Mouse (Mus musculus) layer of hippocampus, adult 9-11 months (tissue): ENCODE data around the gene L3mbtl1.
"Not testable (repeated sequence)": the region's sequence is repeated elsewhere in the genome, so short reads cannot be mapped to it uniquely, and the experiment has no call there.

Experiments used
- DNase-seq: peaks from one replicate; pipeline ENCODE4 v3.0.0; 2022

Gene L3mbtl1

GRCm38 (mm10) chr2:162943148-162943846 is at the start of gene L3mbtl1:
Gene L3mbtl1 (plus strand): TSS chr2:162943472.
- peak; percentile 36 for DNase-seq

- DNase-seq = not testable (repeated sequence)
Observed at GRCm38 (mm10) chr2:162899256-162899655, 44.0 kb upstream of the L3mbtl1 start.

- DNase-seq = no peak
Observed at GRCm38 (mm10) chr2:162899880-162900589, 43.2 kb upstream of the L3mbtl1 start.

- DNase-seq = no peak
Observed at GRCm38 (mm10) chr2:162900590-162900916, 42.7 kb upstream of the L3mbtl1 start.

- DNase-seq = no peak
Observed at GRCm38 (mm10) chr2:162905902-162906301, 37.4 kb upstream of the L3mbtl1 start.

- DNase-seq = no peak
Observed at GRCm38 (mm10) chr2:162908052-162908491, 35.2 kb upstream of the L3mbtl1 start.

GRCm38 (mm10) chr2:162914040-162914439 is 29.2 kb upstream of the L3mbtl1 start:
- DNase-seq = no peak

GRCm38 (mm10) chr2:162914519-162914918 is 28.8 kb upstream of the L3mbtl1 start:
- DNase-seq = no peak

DNA sequence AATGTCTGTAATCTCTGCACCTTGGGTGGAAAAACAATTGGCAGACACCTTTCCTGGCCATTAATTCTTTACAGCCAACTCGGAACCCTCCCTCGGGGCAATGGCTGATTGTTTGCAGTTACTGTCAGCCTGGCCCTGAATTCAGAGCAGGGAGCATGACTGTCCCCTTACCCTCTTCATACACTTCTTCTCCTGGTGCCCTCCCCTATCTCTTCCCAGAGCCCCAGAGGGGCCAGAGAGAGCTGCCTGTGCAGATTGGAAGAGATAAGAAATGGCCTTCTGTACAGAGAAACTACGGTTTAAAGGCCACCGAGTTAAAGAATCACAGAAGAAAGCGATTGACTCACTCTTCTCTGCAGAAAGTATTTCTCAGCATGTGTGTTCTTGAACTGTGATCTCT is 23.3 kb upstream of the L3mbtl1 start:
- no peak for DNase-seq

GRCm38 (mm10) chr2:162922183-162922582 is 21.1 kb upstream of the L3mbtl1 start:
- no peak for DNase-seq

GRCm38 (mm10) chr2:162922834-162923233 is 20.4 kb upstream of the L3mbtl1 start:
- DNase-seq = peak; percentile 57

DNA sequence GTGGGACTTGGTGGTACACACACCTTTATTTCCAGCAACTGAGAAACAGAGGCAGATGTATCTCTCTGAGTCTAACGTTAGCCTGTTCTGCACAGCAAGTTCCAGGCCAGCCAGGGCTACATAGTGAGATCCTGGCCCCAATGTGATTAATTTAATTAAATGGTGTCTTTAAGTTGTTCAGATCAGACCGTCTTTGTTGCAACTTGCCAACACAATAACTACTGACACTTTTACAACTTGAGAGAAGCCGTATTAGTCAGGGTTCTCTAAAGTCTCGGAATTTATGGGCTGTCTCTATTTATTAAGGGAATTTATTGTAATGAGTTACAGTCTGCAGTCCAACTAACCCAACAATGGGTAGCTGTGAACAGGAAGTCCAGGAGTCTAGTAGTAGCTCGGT is 19.1 kb upstream of the L3mbtl1 start:
- DNase-seq = no peak

GRCm38 (mm10) chr2:162927918-162928585 is 15.2 kb upstream of the L3mbtl1 start:
- no peak for DNase-seq

DNA sequence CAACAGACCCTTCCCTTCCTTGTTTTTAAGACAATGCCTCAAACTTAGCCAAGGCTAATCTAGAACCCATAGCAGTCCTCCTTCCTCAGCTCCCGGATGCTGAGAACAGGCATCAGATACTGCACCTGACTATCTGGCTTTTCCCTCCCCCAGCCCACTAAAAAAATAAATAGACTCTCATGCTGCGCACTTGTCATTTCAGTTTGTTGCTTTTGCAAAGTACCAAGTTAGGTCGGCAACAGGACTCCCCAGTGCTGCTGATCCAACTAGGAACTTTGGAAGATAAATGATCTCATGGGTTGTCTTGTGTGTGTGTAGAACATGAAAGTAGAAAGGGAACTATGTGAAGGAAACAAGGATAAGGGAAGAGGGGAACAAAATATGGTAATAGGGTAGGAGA is 13.6 kb upstream of the L3mbtl1 start:
- DNase-seq = no peak

DNA sequence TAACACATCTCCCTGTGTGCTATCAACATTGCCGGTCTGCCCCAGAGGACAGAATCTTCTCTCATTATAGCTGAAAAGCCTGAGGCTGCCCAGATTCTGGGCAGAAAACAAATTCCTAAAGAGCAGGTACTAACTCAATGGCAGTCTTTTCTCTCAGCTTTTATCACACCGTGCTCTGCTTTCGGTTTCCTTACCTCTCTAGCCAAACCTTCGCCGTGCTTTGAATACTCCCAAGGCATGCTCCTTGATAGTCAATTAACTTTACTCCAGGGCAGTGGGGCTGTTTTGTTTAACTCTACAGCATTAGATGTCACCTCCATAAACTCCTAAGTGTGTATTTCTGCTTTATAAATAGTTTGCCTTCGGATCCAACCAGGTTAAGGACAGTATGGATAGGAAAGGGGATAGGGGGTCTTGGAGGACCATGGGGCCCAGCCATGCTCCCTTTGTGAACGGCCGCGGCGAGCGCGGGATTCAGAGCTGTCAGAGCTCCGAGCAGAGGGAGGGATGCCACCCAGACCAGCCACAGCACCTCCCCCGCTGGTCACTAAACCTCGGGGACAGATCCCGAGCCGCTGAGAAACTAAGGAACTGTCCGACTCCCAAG is 12.7 kb upstream of the L3mbtl1 start:
- no peak for DNase-seq

DNA sequence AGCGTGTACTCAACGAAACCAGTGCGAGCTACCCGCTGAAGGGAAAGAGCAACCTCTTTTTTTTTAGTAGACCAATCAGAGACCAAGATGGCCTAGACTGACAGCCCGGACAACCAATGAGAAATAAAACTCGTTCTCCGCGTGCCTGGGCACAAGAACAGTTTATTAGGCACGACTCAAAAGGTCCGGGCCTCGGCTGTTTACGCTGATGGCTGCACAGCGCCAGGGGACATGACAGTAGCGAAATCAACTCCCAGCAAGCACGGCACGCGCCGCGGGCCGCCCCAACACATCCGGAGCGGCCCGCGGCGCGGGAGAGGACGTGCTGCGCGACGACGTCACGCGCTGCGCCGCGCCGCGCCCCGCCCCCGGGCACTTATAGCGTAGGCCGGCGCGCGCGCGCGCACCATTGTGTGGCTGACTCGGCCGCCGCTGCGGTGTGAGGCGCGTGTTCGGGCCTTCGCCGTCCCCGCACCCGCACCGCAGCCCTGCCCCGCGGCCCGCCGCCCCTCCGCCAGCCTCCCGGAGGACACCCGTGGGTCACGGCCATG is 12.1 kb upstream of the L3mbtl1 start, which contains the start of gene Srsf6:
Gene Srsf6, plus strand, starts transcription at position 406 of the 551 bp plus-strand sequence.
- peak; percentile 90 for DNase-seq

- DNase-seq = peak; percentile 60
Observed at GRCm38 (mm10) chr2:162931674-162932650, 11.3 kb upstream of the L3mbtl1 start.

DNA sequence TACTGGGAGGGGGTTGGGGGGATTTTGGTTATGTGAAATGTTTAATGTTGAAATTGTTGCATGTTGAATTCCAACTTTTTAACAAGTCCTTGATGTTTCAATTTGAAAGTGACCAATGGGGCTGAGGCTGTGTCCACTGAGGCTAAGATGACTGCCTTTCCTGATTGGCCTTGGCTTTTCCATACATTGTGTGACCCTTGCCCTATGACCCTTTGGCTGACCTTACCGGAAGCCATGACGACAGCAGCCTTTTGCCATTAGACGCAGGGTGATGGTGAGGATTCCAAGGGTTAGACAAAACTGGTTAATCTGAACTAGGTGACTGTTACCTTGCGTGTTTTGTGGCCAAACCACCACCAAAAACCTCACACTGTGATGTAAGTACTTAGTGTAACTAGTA is 10.6 kb upstream of the L3mbtl1 start:
- no peak for DNase-seq

DNA sequence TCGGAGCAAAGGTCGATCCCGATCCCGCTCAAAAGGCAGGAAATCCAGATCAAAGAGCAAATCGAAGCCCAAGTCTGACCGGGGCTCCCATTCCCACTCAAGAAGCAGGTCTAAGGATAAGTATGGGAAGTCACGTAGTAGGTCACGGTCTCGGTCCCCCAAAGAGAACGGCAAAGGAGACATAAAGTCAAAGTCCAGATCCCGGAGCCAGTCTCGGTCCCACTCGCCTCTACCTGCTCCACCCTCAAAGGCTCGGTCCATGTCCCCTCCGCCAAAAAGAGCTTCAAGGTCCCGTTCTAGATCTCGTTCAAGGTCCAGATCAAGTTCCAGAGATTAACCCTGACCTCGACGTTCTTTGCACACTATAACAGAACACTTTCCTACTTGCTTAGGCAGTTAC is 8.9 kb upstream of the L3mbtl1 start:
- DNase-seq = no peak

DNA sequence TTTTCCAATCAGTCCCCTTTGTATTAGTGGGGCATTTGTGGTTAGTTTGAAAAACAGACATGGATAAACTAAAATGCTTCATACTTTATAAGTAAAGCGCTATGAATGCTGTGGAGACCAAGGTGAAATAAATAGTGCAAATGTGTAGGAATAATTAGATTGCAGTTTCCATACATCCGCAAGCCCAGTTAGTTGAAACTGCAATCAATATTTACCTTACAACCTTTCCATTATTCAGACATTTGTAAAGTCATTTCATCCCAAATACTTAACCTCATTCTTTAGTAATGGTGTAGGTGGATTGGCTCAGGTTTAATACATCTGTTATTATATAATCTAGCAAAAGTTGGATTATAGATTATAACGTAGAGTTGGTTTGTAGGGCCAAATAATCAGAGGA is 7.6 kb upstream of the L3mbtl1 start:
- no peak for DNase-seq

GRCm38 (mm10) chr2:162939562-162939961 is 3.7 kb upstream of the L3mbtl1 start:
- no peak for DNase-seq

- DNase-seq = no peak
Observed at GRCm38 (mm10) chr2:162943931-162944330, 659 bp downstream of the L3mbtl1 start.
